Mouse (Mus musculus) neural tube, embryonic 13.5 days (tissue): ENCODE measurements around the gene Sp100. TPM values are rescaled to one million over a fixed set of nuclear protein-coding genes. Genes with fewer than 3 reads are reported as not detected.

Source experiments
- ATAC-seq: fragments of 200-750 bp; cut with Nextera tagmentation; 2 replicates; pipeline ENCODE4 v1.8.0; 2017; ENCODE audit warnings: low read depth, mild to moderate bottlenecking, moderate TSS enrichment, moderate library complexity
- H3K27ac ChIP-seq: fragments of 300-500 bp; sonication (generic); replicated peaks from 2 replicates; pipeline ENCODE4 v1.5.1; 2015; ENCODE audit warnings: moderate library complexity, mild to moderate bottlenecking, inconsistent platforms
- H3K27me3 ChIP-seq: fragments of 300-500 bp; sonication (generic); 2 replicates; pipeline ENCODE4 v1.6.1; 2015; ENCODE audit warnings: mild to moderate bottlenecking, inconsistent platforms
- H3K36me3 ChIP-seq: fragments of 300-500 bp; sonication (generic); 2 replicates; pipeline ENCODE4 v1.6.1; 2015; ENCODE audit warnings: mild to moderate bottlenecking, inconsistent platforms
- H3K4me1 ChIP-seq: fragments of 300-500 bp; sonication (generic); replicated peaks from 2 replicates; pipeline ENCODE4 v1.6.1; 2015; ENCODE audit warnings: inconsistent platforms
- H3K4me2 ChIP-seq: fragments of 300-500 bp; sonication (generic); 2 replicates; pipeline ENCODE4 v1.6.1; 2015; ENCODE audit warnings: inconsistent platforms, mild to moderate bottlenecking, moderate library complexity
- H3K4me3 ChIP-seq: fragments of 300-500 bp; sonication (generic); 2 replicates; pipeline ENCODE4 v1.5.1; 2015; ENCODE audit warnings: mild to moderate bottlenecking, inconsistent platforms
- H3K9ac ChIP-seq: fragments of 300-500 bp; sonication (generic); 2 replicates; pipeline ENCODE4 v1.6.1; 2015; ENCODE audit warnings: moderate library complexity, mild to moderate bottlenecking, inconsistent platforms
- H3K9me3 ChIP-seq: fragments of 300-500 bp; sonication (generic); 2 replicates; pipeline ENCODE4 v1.6.1; 2016; ENCODE audit warnings: inconsistent platforms
- WGBS: fragments of 180-500 bp; shearing (Covaris S2); methylation state at CpG from one replicate; pipeline ENCODE4 v1.1.7; 2015; 5-methylcytosine and 5-hydroxymethylcytosine counted together
- microRNA-seq: library from miRNA; unstranded; fragments of <30 nt; microRNA quantifications from one replicate; pipeline ENCODE4, GENCODE M21; 2016
- polyA plus RNA-seq: library from polyadenylated mRNA; unstranded; fragments of >200 nt; fragmentation: Nextera tagmentation; extraction: Ambion mirVana; gene quantifications from 2 replicates; pipeline ENCODE4 v1.2.1, GENCODE M21; 2015

Gene Sp100
- polyA plus RNA-seq, 1 experiment from 2014 or later, result 0.46 TPM

GRCm38 (mm10) chr1:85757531-85758230, 107.9 kb downstream of the Sp100 start:
- Histone ChIP-seq H3K36me3 (no peaks in the 10 kb centered on the region), H3K9me3 (no peaks in the 10 kb centered on the region), H3K4me3 (no peak overlapping the region), H3K4me2 (no peak overlapping the region), H3K9ac (no peak overlapping the region), H3K4me1 (0 out of 2 replicates have a peak, but pooled peaks cover 5% of the 10 kb centered on the region), H3K27ac (no peak overlapping the region), H3K27me3 (no peaks in the 10 kb centered on the region)
- WGBS, result 84% methylated on average over 6 of the region's 6 CpGs
- ATAC-seq, result no peak

GRCm38 (mm10) chr1:85758231-85758968, 108.6 kb downstream of the Sp100 start:
- H3K4me1 ChIP-seq, result 0 out of 2 replicates have a peak, but pooled peaks cover 5% of the 10 kb centered on the region
- no peak for ATAC-seq
- H3K36me3 ChIP-seq, result no peaks in the 10 kb centered on the region
- 33% methylated on average over 14 of the region's 14 CpGs for WGBS
- H3K9me3 ChIP-seq, result no peaks in the 10 kb centered on the region
- no peak overlapping the region for H3K4me3 ChIP-seq
- H3K9ac ChIP-seq, result no peak overlapping the region
- no peaks in the 10 kb centered on the region for H3K27me3 ChIP-seq
- H3K4me2 ChIP-seq, result 0 out of 2 replicates have a peak overlapping the region, but pooled peaks have one; percentile 14
- H3K27ac ChIP-seq, result no peak overlapping the region

- Histone ChIP-seq H3K9ac (no peak overlapping the region), H3K27me3 (no peaks in the 10 kb centered on the region), H3K9me3 (no peaks in the 10 kb centered on the region), H3K27ac (no peak overlapping the region), H3K4me3 (no peak overlapping the region), H3K36me3 (no peaks in the 10 kb centered on the region), H3K4me2 (no peak overlapping the region), H3K4me1 (0 out of 2 replicates have a peak, but pooled peaks cover 5% of the 10 kb centered on the region)
- 0% methylated on average over 1 of the region's 1 CpGs for WGBS
- no peak for ATAC-seq
These were observed 109.1 kb downstream of the Sp100 start for GRCm38 (mm10) chr1:85758969-85759293.

Small RNA genes lying within 50 kb of the gene (microRNA-seq; reads per million reads assigned to microRNA genes)
- not detected for gene Mir8096

Other genes with a start within 250 kb of the Sp100 start
- not detected in 2 replicates for gene G530012D18Rik, start 74.3 kb upstream of the Sp100 start, polyA plus RNA-seq
- gene Sp110, start 51.2 kb upstream of the Sp100 start, polyA plus RNA-seq, result 0.81 and 0.84 TPM in 2 replicates
- gene Sp140, start 49.6 kb upstream of the Sp100 start, polyA plus RNA-seq, result 0.43 and 0.47 TPM in 2 replicates
- 0.37 and 0.46 TPM in 2 replicates for gene A630001G21Rik, start 128.7 kb downstream of the Sp100 start, polyA plus RNA-seq
- 53.9 and 56.4 TPM in 2 replicates for gene Cab39, start 143.5 kb downstream of the Sp100 start, polyA plus RNA-seq
- 148 and 155 TPM in 2 replicates for gene Itm2c, start 244.3 kb downstream of the Sp100 start, polyA plus RNA-seq